Mouse (Mus musculus) myocyte (in vitro differentiated cells): ENCODE results near the gene Snrpc. TPM values are rescaled to one million over a fixed set of nuclear protein-coding genes. Genes with fewer than 3 reads are reported as not detected.
A peak's percentile ranks its signal among the peaks of the same experiment; 100 is the strongest.

Experiments
- H3K27me3 ChIP-seq: one replicate; pipeline ENCODE4 v1.6.1; 2011; ENCODE audit not compliant: control insufficient read depth, insufficient read depth, insufficient read length
- H3K36me3 ChIP-seq: one replicate; pipeline ENCODE4 v1.6.1; 2011; ENCODE audit not compliant: control insufficient read depth, insufficient read depth
- H3K4me2 ChIP-seq: one replicate; pipeline ENCODE4 v1.6.1; 2011; ENCODE audit warnings: low read depth, control low read depth
- H3K4me3 ChIP-seq: one replicate; pipeline ENCODE4 v1.5.1; 2011; ENCODE audit warnings: mild to moderate bottlenecking, control low read depth, moderate library complexity
- H3K79me2 ChIP-seq: one replicate; pipeline ENCODE4 v1.6.1; 2011; ENCODE audit not compliant: control insufficient read depth, insufficient read depth
- H3ac ChIP-seq: one replicate; pipeline ENCODE4 v1.6.1; 2011; ENCODE audit not compliant: control insufficient read depth, insufficient read length
- CEBPB ChIP-seq: IDR thresholded peaks from 2 replicates; pipeline ENCODE4 v1.6.1; 2011; ENCODE audit warnings: mild to moderate bottlenecking, moderate library complexity; ENCODE audit not compliant: poor library complexity, insufficient read depth, severe bottlenecking
- E2F4 ChIP-seq: IDR thresholded peaks from one replicate; pipeline ENCODE4 v1.6.1; 2011; ENCODE audit warnings: mild to moderate bottlenecking, control low read depth, moderate library complexity; ENCODE audit not compliant: insufficient read depth
- MAX ChIP-seq: IDR thresholded peaks from one replicate; pipeline ENCODE4 v1.6.1; 2011; ENCODE audit warnings: low read depth, mild to moderate bottlenecking, control low read depth
- MYOD1 ChIP-seq, 3 experiments: IDR thresholded peaks; one replicate each; pipeline ENCODE4 v1.6.1; 2011; ENCODE audit warnings: control low read depth in 2 of 3, low read depth in 2 of 3, mild to moderate bottlenecking in 2 of 3, moderate library complexity in 1 of 3; ENCODE audit not compliant: insufficient read length in 2 of 3, control insufficient read depth in 1 of 3
- MYOG ChIP-seq, 3 experiments: IDR thresholded peaks; one replicate each; pipeline ENCODE4 v1.6.1; 2011; ENCODE audit warnings: control low read depth in 2 of 3, low read depth in 2 of 3, mild to moderate bottlenecking in 2 of 3; ENCODE audit not compliant: insufficient read length in 2 of 3, control insufficient read depth in 1 of 3, insufficient read depth in 1 of 3
- POLR2A ChIP-seq: IDR thresholded peaks from one replicate; pipeline ENCODE4 v1.6.1; 2011; ENCODE audit warnings: low read depth, mild to moderate bottlenecking, control low read depth, moderate library complexity; ENCODE audit not compliant: insufficient read length
- POLR2AphosphoS2 ChIP-seq: IDR thresholded peaks from one replicate; pipeline ENCODE4 v1.6.1; 2011; ENCODE audit warnings: low read depth, control low read depth; ENCODE audit not compliant: insufficient read length
- REST ChIP-seq: IDR thresholded peaks from one replicate; pipeline ENCODE4 v1.6.1; 2011; ENCODE audit warnings: mild to moderate bottlenecking, control low read depth, moderate library complexity; ENCODE audit not compliant: insufficient read depth, insufficient read length
- SRF ChIP-seq: IDR thresholded peaks from one replicate; pipeline ENCODE4 v1.6.1; 2011; ENCODE audit warnings: low read depth; ENCODE audit not compliant: control insufficient read depth, insufficient read length
- TCF12 ChIP-seq: IDR thresholded peaks from one replicate; pipeline ENCODE4 v1.6.1; 2011; ENCODE audit warnings: mild to moderate bottlenecking, control low read depth; ENCODE audit not compliant: poor library complexity, insufficient read depth, severe bottlenecking
- TCF3 ChIP-seq: IDR thresholded peaks from one replicate; pipeline ENCODE4 v1.6.1; 2011; ENCODE audit warnings: low read depth, control low read depth; ENCODE audit not compliant: insufficient read length
- USF1 ChIP-seq: IDR thresholded peaks from one replicate; pipeline ENCODE4 v1.6.1; 2011; ENCODE audit warnings: low read depth, mild to moderate bottlenecking, control low read depth, moderate library complexity
- polyA plus RNA-seq: library from polyadenylated mRNA; unstranded; fragments of >200 nt; fragmentation: generic; extraction: Trizol; gene quantifications from one replicate; pipeline ENCODE4 v1.2.1, GENCODE M21; 2012; ENCODE audit warnings: missing spikeins

Gene Snrpc
- polyA plus RNA-seq, 1 experiment, result 251 TPM

GRCm38 (mm10) chr17:27821407-27822338 is 16.3 kb upstream of the Snrpc start:
- no peak for TF ChIP-seq MYOD1 (IDR thresholded peaks at IDR 0.05; ENCODE audit: control insufficient read depth in 1 of 3, insufficient read length in 2 of 3, low read depth in 2 of 3)
- no peak for TF ChIP-seq REST
- no peak for TF ChIP-seq TCF3
- TF ChIP-seq TCF12, result no peak
- H3K36me3 ChIP-seq, result no peaks in the 10 kb centered on the region
- H3K4me2 ChIP-seq, result peak overlapping the region; percentile 85
- no peak overlapping the region for H3ac ChIP-seq
- peak overlapping the region; percentile 87 for H3K4me3 ChIP-seq
- H3K27me3 ChIP-seq, result no peaks in the 10 kb centered on the region
- H3K79me2 ChIP-seq, result peaks cover 34% of the 10 kb centered on the region

GRCm38 (mm10) chr17:27823142-27823905 is 14.6 kb upstream of the Snrpc start:
- H3K36me3 ChIP-seq, result no peaks in the 10 kb centered on the region
- H3K79me2 ChIP-seq, result peaks cover 17% of the 10 kb centered on the region
- H3K4me2 ChIP-seq, result no peak overlapping the region
- TF ChIP-seq TCF12 (no peak), MAX (no peak), E2F4 (no peak), CEBPB (no peak), MYOD1 (IDR thresholded peaks at IDR 0.05; ENCODE audit: control insufficient read depth in 1 of 3, insufficient read length in 2 of 3, low read depth in 2 of 3) (no peak), USF1 (no peak), TCF3 (no peak), POLR2A (no peak), MYOG (IDR thresholded peaks at IDR 0.05; ENCODE audit: control insufficient read depth in 1 of 3, insufficient read depth in 1 of 3, insufficient read length in 2 of 3, low read depth in 2 of 3) (no peak), REST (no peak), POLR2AphosphoS2 (no peak), SRF (no peak)
- H3K27me3 ChIP-seq, result no peaks in the 10 kb centered on the region
- H3K4me3 ChIP-seq, result no peak overlapping the region
- no peak overlapping the region for H3ac ChIP-seq

- H3K79me2 ChIP-seq, result peaks cover under 1% of the 10 kb centered on the region
- H3ac ChIP-seq, result no peak overlapping the region
- peak overlapping the region; percentile 31 for H3K4me3 ChIP-seq
- no peaks in the 10 kb centered on the region for H3K27me3 ChIP-seq
- H3K36me3 ChIP-seq, result no peaks in the 10 kb centered on the region
- H3K4me2 ChIP-seq, result peak overlapping the region; percentile 94
- TF ChIP-seq E2F4 (no peak), POLR2A (no peak), REST (no peak), MYOD1 (IDR thresholded peaks at IDR 0.05; ENCODE audit: control insufficient read depth in 1 of 3, insufficient read length in 2 of 3, low read depth in 2 of 3) (no peak), MYOG (IDR thresholded peaks at IDR 0.05; ENCODE audit: control insufficient read depth in 1 of 3, insufficient read depth in 1 of 3, insufficient read length in 2 of 3, low read depth in 2 of 3) (no peak), CEBPB (no peak), USF1 (no peak), MAX (no peak), SRF (no peak), TCF3 (no peak), POLR2AphosphoS2 (no peak), TCF12 (no peak)
Measured at GRCm38 (mm10) chr17:27824941-27825340, 13.0 kb upstream of the Snrpc start.

GRCm38 (mm10) chr17:27825539-27825938 is 12.4 kb upstream of the Snrpc start:
- H3K36me3 ChIP-seq, result no peaks in the 10 kb centered on the region
- no peaks in the 10 kb centered on the region for H3K27me3 ChIP-seq
- H3ac ChIP-seq, result no peak overlapping the region
- H3K79me2 ChIP-seq, result no peaks in the 10 kb centered on the region
- peak overlapping the region; percentile 31 for H3K4me3 ChIP-seq
- peak overlapping the region; percentile 94 for H3K4me2 ChIP-seq
- no peak for TF ChIP-seq TCF3
- no peak for TF ChIP-seq POLR2A
- no peak for TF ChIP-seq MYOG (IDR thresholded peaks at IDR 0.05; ENCODE audit: control insufficient read depth in 1 of 3, insufficient read depth in 1 of 3, insufficient read length in 2 of 3, low read depth in 2 of 3)
- TF ChIP-seq CEBPB, result no peak
- TF ChIP-seq MAX, result no peak
- TF ChIP-seq SRF, result no peak
- no peak for TF ChIP-seq REST
- no peak for TF ChIP-seq POLR2AphosphoS2
- no peak for TF ChIP-seq TCF12
- no peak for TF ChIP-seq USF1
- no peak for TF ChIP-seq E2F4
- no peak for TF ChIP-seq MYOD1 (IDR thresholded peaks at IDR 0.05; ENCODE audit: control insufficient read depth in 1 of 3, insufficient read length in 2 of 3, low read depth in 2 of 3)
